Mouse (Mus musculus) kidney, adult 8-10 months (tissue): ENCODE results near the gene Nkiras1.
A peak's percentile ranks its signal among the peaks of the same experiment; 100 is the strongest.

Experiments
- DNase-seq, 2 experiments: peaks; one replicate each; pipeline ENCODE4 v3.0.0; 2022

Gene Nkiras1

DNA sequence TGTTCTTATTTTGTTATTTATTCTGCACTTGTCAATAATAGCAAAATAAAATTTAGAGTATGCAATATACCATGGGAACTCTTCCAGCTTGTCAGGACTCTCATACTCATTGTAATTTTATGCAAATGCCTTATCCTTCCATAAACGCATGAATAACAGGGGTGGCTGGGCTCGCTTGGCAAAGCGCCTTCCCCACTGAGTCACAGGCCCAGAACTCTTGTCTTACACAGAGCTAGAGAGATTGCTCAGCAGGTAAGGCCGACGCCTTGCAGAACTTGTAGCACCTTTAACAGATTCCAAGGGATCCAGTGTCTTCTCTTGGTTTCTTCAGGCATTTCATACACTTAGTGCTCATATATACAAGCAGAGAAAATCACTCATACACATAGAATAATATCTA lies 9.4 kb downstream of the Nkiras1 start:
- no peak for DNase-seq

DNA sequence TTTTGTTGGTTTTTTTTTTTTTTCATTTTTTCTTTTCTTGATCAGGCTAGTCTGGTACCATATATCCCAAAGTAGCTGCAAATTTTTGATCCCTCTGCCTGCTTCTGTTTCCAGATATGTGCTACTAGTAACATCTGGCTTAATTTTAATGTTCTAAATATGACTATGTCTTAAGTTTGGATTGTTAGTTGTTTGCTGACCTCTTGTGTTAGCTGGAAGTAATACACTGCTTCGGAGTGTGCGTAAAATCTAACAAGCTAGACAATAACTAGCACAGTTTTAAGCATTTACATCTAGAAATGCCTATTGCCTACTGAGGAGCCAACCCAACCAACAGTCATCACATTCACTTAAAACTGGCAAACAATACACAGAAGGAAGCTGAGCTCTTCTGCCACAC lies 13.6 kb downstream of the Nkiras1 start:
- DNase-seq: peak in 1 of 2 experiments; percentile 18

DNA sequence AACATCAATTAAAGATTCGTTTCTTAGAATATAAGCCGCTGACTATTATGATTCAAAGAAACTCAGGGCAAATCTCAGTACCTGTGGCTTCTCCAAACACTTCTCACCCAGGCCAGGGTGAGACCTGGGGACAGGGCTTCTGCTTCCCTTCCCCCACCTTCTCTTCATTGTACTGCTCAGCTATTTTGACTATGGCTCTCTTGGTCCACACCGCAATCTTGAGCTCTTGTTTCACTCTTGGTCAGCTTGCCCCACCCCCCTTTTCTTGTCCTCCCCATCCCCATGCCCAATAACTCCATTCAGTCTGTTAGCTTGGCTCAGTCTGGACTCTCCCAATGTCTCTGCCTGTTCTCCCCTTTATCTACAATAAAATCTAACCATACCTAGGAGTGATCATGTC lies 14.5 kb downstream of the Nkiras1 start:
- no peak for DNase-seq

DNA sequence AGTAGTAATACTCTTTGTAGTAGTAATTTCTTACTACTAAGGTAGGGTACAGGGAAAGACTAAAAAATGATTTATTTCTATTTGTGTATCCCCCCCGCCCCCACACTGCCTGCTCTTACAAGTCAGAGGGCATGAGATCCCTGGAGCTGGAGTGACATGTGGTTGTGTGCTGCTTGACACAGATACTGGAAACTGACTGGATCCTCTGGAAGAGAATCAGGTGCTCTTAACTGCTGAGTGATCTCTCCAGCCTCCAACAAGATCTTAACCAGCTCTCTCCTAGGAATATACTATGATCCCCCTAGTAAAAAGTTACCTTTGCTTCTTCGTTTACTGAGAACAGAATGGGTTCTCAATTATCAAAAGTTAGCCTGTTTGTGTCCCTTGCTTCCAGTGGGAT lies 15.5 kb downstream of the Nkiras1 start:
- DNase-seq: no peak

DNA sequence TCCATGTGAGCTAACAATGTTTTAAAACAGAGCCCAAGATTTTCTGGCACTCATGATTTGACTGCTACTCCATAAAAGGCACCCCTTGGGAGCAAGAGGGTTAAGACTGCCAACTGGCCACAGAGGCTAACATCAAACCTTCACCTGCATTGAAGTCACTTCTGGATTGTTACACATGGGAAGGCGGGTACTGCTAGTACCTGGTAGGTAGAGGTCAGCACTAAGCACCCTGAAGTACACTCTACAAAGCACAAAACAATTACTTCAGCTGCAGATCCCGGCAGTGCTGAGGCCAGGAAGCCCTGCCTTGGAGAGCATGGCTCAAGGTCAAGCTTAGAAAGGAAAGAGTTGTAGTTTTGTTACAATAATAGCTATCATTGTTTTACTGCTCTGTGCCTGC lies 16.5 kb downstream of the Nkiras1 start:
- DNase-seq: no peak

DNA sequence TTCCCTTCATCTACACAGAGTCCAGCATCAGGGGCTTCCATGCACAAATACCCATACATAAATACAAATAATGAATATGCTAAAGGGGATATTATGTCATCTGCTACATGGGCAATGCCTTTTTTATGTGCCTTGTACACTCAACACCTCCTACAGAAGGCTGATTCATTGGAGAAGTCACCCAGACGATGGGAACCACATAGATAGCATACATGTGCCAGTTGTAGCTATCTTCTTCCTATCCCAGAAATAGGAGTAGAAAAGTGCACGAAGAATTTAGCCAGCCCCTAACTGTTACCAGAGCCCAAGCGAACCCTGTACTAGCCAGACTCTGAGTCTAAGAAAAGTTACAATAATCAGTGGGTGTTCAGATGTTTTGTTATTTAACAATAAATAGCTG lies 21.2 kb downstream of the Nkiras1 start:
- DNase-seq: no peak

DNA sequence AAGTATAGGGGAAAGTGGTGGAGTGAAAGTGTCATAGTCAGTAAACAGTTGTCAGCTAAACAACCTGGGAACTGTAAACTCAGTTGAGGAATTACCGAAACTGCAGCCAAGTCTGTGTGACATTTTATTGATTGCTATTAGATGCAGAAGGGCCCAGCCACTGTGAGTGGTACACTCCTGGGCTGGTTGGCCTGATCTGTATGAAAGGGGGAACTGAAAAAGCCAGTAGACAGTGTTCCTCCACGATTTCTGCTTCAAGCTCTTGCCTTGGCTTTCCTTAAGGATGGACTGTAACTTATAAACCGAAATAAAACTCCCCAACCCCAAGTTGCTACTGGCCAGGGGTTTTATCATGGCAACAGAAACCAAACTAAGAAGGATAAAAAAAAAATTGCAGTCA lies 21.6 kb downstream of the Nkiras1 start:
- no peak for DNase-seq

DNA sequence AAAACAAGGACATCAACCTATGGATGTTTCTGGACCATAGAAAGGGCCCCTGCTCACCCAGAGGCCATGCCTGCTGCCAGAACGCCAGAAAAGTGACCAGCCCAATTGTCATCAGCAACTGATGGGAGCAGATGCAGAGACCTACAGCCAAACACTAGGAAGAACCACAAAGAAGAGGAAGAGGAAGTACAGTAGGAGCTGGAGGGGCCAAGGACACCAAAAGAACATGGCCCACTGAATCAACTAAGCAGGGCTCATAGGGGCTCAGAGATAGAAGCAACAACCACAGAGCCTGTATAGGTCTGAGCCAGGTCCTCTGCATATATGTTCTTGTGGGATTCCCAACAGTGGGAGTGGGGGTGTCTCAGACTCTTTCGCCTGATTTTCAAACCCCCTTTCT lies 26.5 kb downstream of the Nkiras1 start:
- DNase-seq: no peak

DNA sequence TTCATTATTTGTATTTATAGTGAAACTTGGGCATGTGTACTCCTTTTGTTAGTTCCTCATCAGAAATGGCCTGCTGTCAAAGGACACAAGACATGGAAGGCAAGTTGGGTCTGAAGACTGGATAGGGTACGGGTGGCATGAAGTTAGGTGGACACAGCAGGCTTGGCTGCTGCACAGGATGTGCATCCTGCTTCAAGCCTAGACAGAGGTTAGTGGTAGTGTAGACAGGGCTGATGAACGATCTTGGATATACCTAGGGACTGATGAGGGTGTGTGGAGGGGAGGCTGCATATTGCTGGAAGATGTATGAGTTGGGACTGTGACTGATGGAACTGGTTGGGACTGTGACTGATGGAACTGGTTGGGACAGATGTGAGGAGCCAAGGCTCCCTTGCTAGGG lies 27.9 kb downstream of the Nkiras1 start:
- no peak for DNase-seq

DNA sequence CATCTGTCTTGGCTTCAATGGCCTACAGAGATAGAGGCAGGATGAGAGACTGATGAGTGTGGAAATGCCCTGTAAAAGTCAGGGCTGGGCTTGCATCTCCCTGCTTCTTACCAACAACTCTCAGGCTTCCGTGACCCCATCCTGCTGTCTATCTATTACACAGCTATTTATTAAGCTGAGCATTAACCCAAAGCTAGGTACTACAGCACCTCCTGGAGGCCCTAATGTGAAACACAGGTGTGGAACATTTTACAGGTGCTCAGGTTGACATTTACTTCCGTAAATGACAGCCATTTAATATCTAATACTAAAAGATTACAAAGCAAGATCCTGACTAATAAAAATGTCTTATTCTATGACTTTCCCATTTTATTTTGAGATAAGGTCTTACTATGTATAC lies 29.7 kb downstream of the Nkiras1 start:
- peak in 1 of 2 experiments; percentile 27 for DNase-seq

DNA sequence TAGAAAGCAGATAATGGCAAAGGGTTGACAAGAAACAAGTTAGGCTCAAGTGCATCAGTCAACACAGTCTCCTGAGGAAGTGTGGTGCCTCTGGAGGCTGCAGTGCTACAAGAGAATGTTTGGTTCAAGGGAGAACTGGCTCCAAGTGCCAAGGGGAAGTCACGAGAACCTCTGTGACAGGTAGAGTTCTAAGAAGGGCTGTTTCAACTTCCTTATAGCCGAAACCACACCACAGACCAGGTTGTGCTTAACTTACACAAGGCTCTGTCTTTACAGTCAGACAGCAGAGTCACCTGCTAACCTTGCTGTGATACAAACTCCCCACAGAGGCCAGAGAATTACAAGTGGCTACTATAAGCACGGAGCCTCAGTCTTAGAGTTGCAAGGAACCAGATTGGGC lies 30.7 kb downstream of the Nkiras1 start:
- no peak for DNase-seq

DNA sequence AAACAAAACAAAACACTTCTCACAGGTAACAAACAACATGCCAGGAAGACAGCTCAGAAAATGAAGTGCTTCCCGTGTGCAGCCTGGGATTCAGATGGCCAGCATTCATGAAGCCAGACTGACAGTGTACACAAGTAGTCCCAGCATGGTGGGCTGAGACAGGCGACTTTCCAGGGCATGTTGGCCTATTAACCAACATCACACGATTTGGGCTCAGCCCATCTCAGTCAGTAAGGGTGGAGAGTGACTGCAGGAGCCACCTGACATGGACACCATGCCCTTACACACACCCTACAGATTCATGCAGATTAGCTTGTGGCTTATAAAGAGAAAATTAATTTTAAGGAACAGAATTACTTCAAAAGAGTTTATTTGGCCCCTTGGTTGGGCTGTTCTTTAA lies 31.8 kb downstream of the Nkiras1 start:
- DNase-seq: no peak

DNA sequence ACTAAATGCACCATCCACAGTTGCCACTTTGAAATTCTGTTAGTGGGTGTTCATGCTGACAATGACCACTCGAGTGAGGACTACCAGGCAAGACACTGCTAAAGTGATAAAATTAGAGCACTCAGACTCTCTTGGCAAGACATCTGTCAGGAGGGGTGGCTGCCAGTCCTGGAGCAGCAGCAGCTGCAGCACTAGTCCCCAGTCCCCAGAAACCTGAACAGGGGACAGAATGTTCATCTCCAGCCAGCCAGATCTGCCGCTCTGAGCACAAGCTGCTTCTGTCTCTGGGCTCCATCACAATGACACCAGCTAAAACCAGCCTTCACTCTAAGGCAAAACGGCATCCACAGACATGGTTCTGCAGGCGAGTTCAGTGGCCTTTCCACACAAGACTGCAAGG lies 32.3 kb downstream of the Nkiras1 start:
- DNase-seq: no peak

DNA sequence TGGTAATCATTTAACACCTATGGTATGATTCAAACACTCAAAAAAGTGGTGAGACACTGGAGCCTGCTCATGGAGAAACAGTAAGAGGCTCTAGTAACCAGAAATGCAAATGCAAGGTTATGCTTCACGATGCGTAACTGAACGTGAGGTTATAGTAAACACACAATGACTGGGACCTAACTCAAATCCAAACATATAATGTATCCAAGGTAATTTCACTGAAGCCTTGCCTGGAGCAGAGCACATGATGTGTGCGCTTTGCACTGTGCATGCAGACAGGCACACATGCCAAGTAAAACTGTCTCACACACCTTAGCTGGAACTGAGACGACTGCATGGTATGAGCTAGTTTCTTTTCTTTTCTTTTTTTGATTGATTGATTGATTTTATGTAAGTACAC lies 33.2 kb downstream of the Nkiras1 start:
- no peak for DNase-seq

DNA sequence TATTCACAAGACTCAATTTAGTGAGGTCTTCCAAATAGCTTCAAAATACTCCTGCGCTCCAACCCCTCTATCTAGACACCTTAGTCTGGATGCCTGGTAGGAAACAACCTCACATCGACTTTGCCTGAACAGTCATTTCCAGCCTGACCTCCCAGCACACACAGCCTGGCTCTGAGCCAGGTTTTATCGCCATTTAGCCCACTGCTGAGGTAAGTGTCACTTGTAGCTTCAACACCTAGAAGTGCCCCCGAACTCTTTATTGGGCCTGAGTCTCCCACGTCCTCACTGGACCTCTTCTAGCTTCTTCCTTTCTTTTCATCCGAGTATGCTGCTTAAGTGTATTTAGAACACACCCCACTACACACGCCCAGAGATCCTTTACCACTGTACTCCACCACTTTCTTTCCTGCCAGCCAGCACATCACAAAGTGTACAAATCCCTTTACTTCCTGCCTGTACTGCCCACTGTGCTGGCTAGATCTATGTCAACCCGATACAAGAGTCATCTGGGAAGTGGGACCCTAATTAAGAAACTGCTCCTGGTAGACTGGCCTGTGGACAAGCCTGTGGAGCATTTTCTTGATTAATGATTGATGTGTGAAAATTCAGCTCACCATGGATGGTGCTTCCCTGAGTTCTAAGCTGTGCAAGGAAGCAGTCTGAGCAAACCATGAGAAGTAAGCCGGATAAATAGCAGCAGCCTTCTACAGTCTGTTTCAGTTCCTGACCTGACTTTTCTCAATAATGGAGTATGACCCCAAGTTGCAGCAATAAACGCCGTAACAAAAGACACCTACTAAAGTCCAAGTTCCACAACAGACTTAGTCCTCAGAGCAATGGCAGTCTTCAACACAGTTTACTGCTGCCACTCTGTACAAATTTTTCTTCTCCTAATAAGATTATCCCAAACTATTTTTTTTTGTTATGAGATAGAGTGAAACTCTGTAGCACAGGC lies 46.8 kb downstream of the Nkiras1 start:
- no peak for DNase-seq

DNA sequence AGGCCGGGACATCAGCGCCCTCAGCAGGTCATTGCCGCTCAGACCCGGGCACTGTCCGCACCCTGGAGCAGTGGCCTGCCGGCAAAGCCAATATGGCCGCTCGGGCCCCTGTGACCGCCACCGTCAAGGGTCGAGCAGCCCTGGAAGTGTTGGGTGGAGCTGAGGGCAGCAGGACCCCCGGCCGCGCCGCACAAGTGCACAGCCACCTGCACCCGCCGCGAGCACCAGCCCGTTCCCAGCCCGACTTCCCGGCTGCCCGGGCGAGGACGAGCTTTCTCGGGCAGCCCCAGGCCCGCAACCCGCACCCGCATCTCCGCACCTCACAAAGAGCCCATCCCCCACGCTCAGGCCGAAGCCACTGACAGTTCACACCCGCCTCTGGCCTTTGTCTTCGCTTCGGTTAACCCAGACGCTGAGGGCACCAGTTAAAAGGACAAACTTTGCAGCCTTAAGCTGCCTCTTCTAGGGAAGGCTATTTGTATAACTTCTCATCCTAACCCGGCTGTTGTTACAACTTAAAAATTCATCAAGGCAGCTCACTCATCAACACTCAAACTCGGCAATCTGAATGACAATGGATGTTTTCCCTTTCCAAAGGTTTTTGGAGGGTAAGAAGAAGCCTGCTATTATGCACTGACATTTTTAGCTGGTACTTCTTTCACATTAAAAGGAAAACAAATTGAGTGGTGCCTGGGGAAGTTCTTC lies 56.2 kb downstream of the Nkiras1 start:
- no peak for DNase-seq

DNA sequence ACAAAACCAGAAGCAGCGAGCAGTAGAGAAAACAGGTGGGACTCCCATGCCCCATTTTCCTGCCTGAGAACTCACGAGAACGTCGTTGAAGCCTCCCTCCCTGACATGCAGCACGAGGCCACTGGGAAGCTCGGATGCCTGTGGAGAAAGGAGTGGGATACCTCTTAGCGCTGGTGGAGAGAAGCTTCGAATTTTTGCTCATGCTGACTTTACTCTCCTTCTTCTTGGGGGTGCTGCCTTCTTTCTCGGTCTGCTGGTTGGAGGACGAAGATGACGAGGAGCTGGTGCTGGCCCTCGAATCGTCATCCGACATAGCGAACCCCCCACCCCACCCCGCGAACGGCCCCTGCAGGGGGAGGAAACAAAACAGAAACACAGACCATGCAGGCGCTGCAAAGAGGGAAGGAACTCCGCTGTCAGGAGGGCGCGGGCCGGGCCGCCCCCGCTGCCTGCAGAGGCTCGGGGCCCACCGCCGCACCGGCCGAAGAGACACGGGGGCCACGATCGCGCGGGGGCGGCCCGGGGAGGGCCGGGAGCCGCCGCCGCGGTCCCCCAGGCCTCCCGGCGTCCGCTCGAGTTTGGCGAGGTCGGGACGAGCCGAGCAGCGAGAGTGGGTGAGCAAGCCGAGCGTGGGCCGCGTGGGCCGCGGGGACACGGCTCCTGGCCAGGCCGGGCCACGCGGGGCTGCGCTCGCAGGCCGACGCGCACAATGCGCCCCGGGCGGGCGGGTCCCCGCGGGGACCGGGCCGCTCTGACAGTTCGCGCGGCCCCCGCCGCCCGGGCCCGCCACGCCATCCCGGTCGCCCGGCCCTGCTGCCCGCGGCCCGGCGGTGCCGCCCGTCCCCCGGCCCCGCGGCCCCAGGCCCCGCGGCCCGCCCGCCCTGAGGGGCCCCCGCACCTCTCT lies 60.1 kb downstream of the Nkiras1 start:
- peak in 1 of 2 experiments; percentile 12 for DNase-seq

DNA sequence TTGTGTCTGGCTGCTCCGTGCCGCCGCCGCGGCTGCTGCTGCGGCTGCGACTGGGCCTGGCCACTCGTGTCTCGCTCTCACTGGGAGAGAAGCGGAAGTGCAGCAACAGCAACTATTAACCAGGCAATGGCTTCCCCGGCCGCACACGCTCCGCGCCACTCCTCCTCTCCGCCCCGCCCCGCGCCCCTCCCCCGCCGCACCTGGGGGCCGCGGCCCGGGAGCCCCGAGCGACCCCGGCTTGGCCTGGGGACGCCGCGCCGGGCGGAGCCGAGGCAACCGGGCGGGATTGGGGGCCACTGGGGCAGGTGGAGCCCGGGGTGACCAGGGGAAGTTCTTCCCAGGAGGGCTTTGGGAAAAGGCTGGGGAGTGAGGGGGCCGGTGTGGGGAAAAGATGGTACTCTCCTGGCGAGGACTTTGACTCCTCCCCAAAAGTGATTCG lies 60.8 kb downstream of the Nkiras1 start, which contains the start of gene Ube2e1:
Gene Ube2e1 (minus strand): TSS at position 167 of the 439 bp plus-strand sequence.
- DNase-seq: peak; percentile 67 to 78
